Mouse (Mus musculus) hindbrain, embryonic 13.5 days (tissue): ENCODE data around the gene Has3. TPM values are rescaled to one million over a fixed set of nuclear protein-coding genes. Genes with fewer than 3 reads are reported as not detected.
"Not testable (repeated sequence)": the region's sequence is repeated elsewhere in the genome, so short reads cannot be mapped to it uniquely, and the experiment has no call there.

Experiments
- ATAC-seq: fragments of 200-750 bp; cut with Nextera tagmentation; 2 replicates; pipeline ENCODE4 v1.8.0; 2017; ENCODE audit warnings: moderate TSS enrichment; ENCODE audit not compliant: low FRiP score
- H3K27ac ChIP-seq: fragments of 300-500 bp; sonication (generic); 2 replicates; pipeline ENCODE4 v1.5.1; 2015; ENCODE audit warnings: inconsistent platforms, mild to moderate bottlenecking, moderate library complexity
- H3K27me3 ChIP-seq: fragments of 300-500 bp; sonication (generic); 2 replicates; pipeline ENCODE4 v1.6.1; 2015; ENCODE audit warnings: mild to moderate bottlenecking, inconsistent platforms
- H3K36me3 ChIP-seq: fragments of 300-500 bp; sonication (generic); 2 replicates; pipeline ENCODE4 v1.6.1; 2015; ENCODE audit warnings: mild to moderate bottlenecking, inconsistent platforms
- H3K4me1 ChIP-seq: fragments of 300-500 bp; sonication (generic); replicated peaks from 2 replicates; pipeline ENCODE4 v1.6.1; 2015; ENCODE audit warnings: inconsistent platforms
- H3K4me2 ChIP-seq: fragments of 300-500 bp; sonication (generic); 2 replicates; pipeline ENCODE4 v1.6.1; 2015; ENCODE audit warnings: inconsistent platforms, mild to moderate bottlenecking, moderate library complexity
- H3K4me3 ChIP-seq: fragments of 300-500 bp; sonication (generic); 2 replicates; pipeline ENCODE4 v1.5.1; 2015; ENCODE audit warnings: mild to moderate bottlenecking, inconsistent platforms
- H3K9ac ChIP-seq: fragments of 300-500 bp; sonication (generic); 2 replicates; pipeline ENCODE4 v1.6.1; 2015; ENCODE audit warnings: mild to moderate bottlenecking, inconsistent platforms
- H3K9me3 ChIP-seq: fragments of 300-500 bp; sonication (generic); 2 replicates; pipeline ENCODE4 v1.6.1; 2016; ENCODE audit warnings: inconsistent platforms
- WGBS: fragments of 180-500 bp; shearing (Covaris S2); methylation state at CpG from one replicate; pipeline ENCODE4 v1.1.7; 2015; 5-methylcytosine and 5-hydroxymethylcytosine counted together
- polyA plus RNA-seq: library from polyadenylated mRNA; unstranded; fragments of >200 nt; fragmentation: Nextera tagmentation; extraction: Ambion mirVana; gene quantifications from 2 replicates; pipeline ENCODE4 v1.2.1, GENCODE M21; 2015

The Has3 gene
- polyA plus RNA-seq, 1 experiment from 2014 or later, result 0.88 TPM

- Histone ChIP-seq H3K9me3 (no peaks in the 10 kb centered on the region), H3K27ac (no peak overlapping the region), H3K4me3 (no peak overlapping the region), H3K4me2 (no peak overlapping the region), H3K9ac (no peak overlapping the region), H3K27me3 (peaks cover 33% of the 10 kb centered on the region), H3K36me3 (no peaks in the 10 kb centered on the region), H3K4me1 (peaks cover 6% of the 10 kb centered on the region)
- 82% methylated on average over 9 of the region's 9 CpGs for WGBS
- no peak for ATAC-seq
These were observed 4.7 kb upstream of the Has3 start for GRCm38 (mm10) chr8:106865354-106865753.

GRCm38 (mm10) chr8:106870537-106871327 lies 690 bp downstream of the Has3 start:
- Histone ChIP-seq H3K4me1 (peaks cover 35% of the 10 kb centered on the region), H3K4me2 (peak overlapping the region; percentile 96), H3K4me3 (peak overlapping the region; percentile 68), H3K36me3 (peaks cover 12% of the 10 kb centered on the region), H3K27ac (peak overlapping the region; percentile 71), H3K27me3 (peaks cover 64% of the 10 kb centered on the region), H3K9me3 (no peaks in the 10 kb centered on the region), H3K9ac (peak overlapping the region; percentile 83)
- under 1% methylated on average over 61 of the region's 63 CpGs for WGBS
- ATAC-seq, result peak; percentile 80

- Histone ChIP-seq H3K9me3 (no peaks in the 10 kb centered on the region), H3K9ac (peak overlapping the region; percentile 83), H3K4me3 (peak overlapping the region; percentile 68), H3K27ac (peak overlapping the region; percentile 71), H3K4me1 (peaks cover 35% of the 10 kb centered on the region), H3K36me3 (peaks cover 14% of the 10 kb centered on the region), H3K4me2 (peak overlapping the region; percentile 96), H3K27me3 (peaks cover 64% of the 10 kb centered on the region)
- 0% methylated on average over 15 of the region's 15 CpGs for WGBS
- peak; percentile 32 for ATAC-seq
These were observed 1.4 kb downstream of the Has3 start for GRCm38 (mm10) chr8:106871328-106871926.

- Histone ChIP-seq H3K36me3 (peaks cover 20% of the 10 kb centered on the region), H3K4me1 (peaks cover 35% of the 10 kb centered on the region), H3K27ac (peak overlapping the region; percentile 71), H3K4me2 (peak overlapping the region; percentile 96), H3K9me3 (no peaks in the 10 kb centered on the region), H3K4me3 (peak overlapping the region; percentile 68), H3K9ac (peak overlapping the region; percentile 83), H3K27me3 (peaks cover 62% of the 10 kb centered on the region)
- WGBS, result under 1% methylated on average over 22 of the region's 22 CpGs
- ATAC-seq, result peak; percentile 53
These were observed 1.9 kb downstream of the Has3 start for GRCm38 (mm10) chr8:106871931-106872371.

- peaks cover 56% of the 10 kb centered on the region for H3K27me3 ChIP-seq
- peak overlapping the region; percentile 68 for H3K4me3 ChIP-seq
- peaks cover 35% of the 10 kb centered on the region for H3K4me1 ChIP-seq
- H3K9me3 ChIP-seq, result no peaks in the 10 kb centered on the region
- peak overlapping the region; percentile 96 for H3K4me2 ChIP-seq
- ATAC-seq, result no peak
- H3K9ac ChIP-seq, result peak overlapping the region; percentile 83
- WGBS, result 7% methylated on average over 8 of the region's 8 CpGs
- peak overlapping the region; percentile 71; the same call in 1 of the 2 replicates for H3K27ac ChIP-seq
- peaks cover 22% of the 10 kb centered on the region for H3K36me3 ChIP-seq
These were observed 2.5 kb downstream of the Has3 start for GRCm38 (mm10) chr8:106872454-106873034.

- Histone ChIP-seq H3K27me3 (no peaks in the 10 kb centered on the region), H3K9ac (no peak overlapping the region), H3K27ac (no peak overlapping the region), H3K36me3 (peaks cover 79% of the 10 kb centered on the region), H3K4me2 (no peak overlapping the region), H3K4me1 (no peaks in the 10 kb centered on the region), H3K4me3 (no peak overlapping the region), H3K9me3 (no peaks in the 10 kb centered on the region)
- ATAC-seq, result no peak
- WGBS, result 93% methylated on average over 8 of the region's 8 CpGs
These were observed 10.2 kb downstream of the Has3 start for GRCm38 (mm10) chr8:106880121-106880707.

- not testable (repeated sequence) for H3K9me3 ChIP-seq, ATAC-seq, H3K4me1 ChIP-seq, H3K4me2 ChIP-seq, H3K27ac ChIP-seq, H3K4me3 ChIP-seq, H3K27me3 ChIP-seq, H3K9ac ChIP-seq
- peaks cover 71% of the 10 kb centered on the region for H3K36me3 ChIP-seq
- 96% methylated on average over 11 of the region's 11 CpGs for WGBS
These were observed 14.1 kb downstream of the Has3 start for GRCm38 (mm10) chr8:106884094-106884493.

GRCm38 (mm10) chr8:106884826-106885400 lies 14.9 kb downstream of the Has3 start:
- ATAC-seq, result not testable (repeated sequence)
- H3K36me3 ChIP-seq, result peaks cover 63% of the 10 kb centered on the region
- 97% methylated on average over 4 of the region's 4 CpGs for WGBS

GRCm38 (mm10) chr8:106887336-106888189 lies 17.5 kb downstream of the Has3 start:
- H3K27ac ChIP-seq, result no peak overlapping the region
- WGBS, result 52% methylated on average over 5 of the region's 5 CpGs
- no peak overlapping the region for H3K4me2 ChIP-seq
- H3K9me3 ChIP-seq, result no peaks in the 10 kb centered on the region
- no peaks in the 10 kb centered on the region for H3K27me3 ChIP-seq
- H3K4me1 ChIP-seq, result peaks cover 8% of the 10 kb centered on the region
- ATAC-seq, result peak; percentile 71; the same call in 1 of the 2 replicates
- no peak overlapping the region for H3K9ac ChIP-seq
- peaks cover 40% of the 10 kb centered on the region for H3K36me3 ChIP-seq
- H3K4me3 ChIP-seq, result no peak overlapping the region

More at GRCm38 (mm10) chr8:106884826-106885400, 14.9 kb downstream of the Has3 start:
- H3K9ac ChIP-seq, H3K4me1 ChIP-seq, H3K9me3 ChIP-seq, H3K4me3 ChIP-seq, H3K27ac ChIP-seq, H3K27me3 ChIP-seq, H3K4me2 ChIP-seq: not testable (repeated sequence)

- Histone ChIP-seq H3K4me3 (no peak overlapping the region), H3K4me1 (peaks cover 8% of the 10 kb centered on the region), H3K27ac (no peak overlapping the region), H3K9ac (no peak overlapping the region), H3K36me3 (peaks cover 29% of the 10 kb centered on the region), H3K27me3 (no peaks in the 10 kb centered on the region), H3K4me2 (no peak overlapping the region), H3K9me3 (no peaks in the 10 kb centered on the region)
- 89% methylated on average over 3 of the region's 3 CpGs for WGBS
- no peak for ATAC-seq
These were observed 18.8 kb downstream of the Has3 start for GRCm38 (mm10) chr8:106888803-106889202.

- H3K27ac ChIP-seq, result peak overlapping the region; percentile 97
- H3K9me3 ChIP-seq, result no peaks in the 10 kb centered on the region
- H3K9ac ChIP-seq, result peak overlapping the region; percentile 96
- H3K36me3 ChIP-seq, result peaks cover 22% of the 10 kb centered on the region
- H3K4me1 ChIP-seq, result peaks cover 22% of the 10 kb centered on the region
- peak overlapping the region; percentile 80 for H3K4me2 ChIP-seq
- ATAC-seq, result peak; percentile 11; the same call in 1 of the 2 replicates
- peak overlapping the region; percentile 89 for H3K4me3 ChIP-seq
- H3K27me3 ChIP-seq, result no peaks in the 10 kb centered on the region
- WGBS, result under 1% methylated on average over 15 of the region's 15 CpGs
These were observed 22.3 kb downstream of the Has3 start for GRCm38 (mm10) chr8:106892210-106892805.
